Mouse (Mus musculus) 3134 (cell line): ENCODE results near the gene Krt13.
A peak's percentile ranks its signal among the peaks of the same experiment; 100 is the strongest.

Source experiments
- DNase-seq: peaks from one replicate; pipeline ENCODE4 v3.0.0-alpha.2; 2011; ENCODE audit warnings: low spot score; ENCODE audit not compliant: insufficient read length; ENCODE audit errors: extremely low read depth

The Krt13 gene

GRCm38 (mm10) chr11:100121466-100121865 lies at the start of gene Krt13:
Gene Krt13, minus strand, starts transcription at chr11:100121566.
- no peak for DNase-seq

- DNase-seq: peak; percentile 62
Observed at GRCm38 (mm10) chr11:100168765-100169762, 47.7 kb upstream of the Krt13 start.

- peak; percentile 29 for DNase-seq
Observed at GRCm38 (mm10) chr11:100168071-100168470, 46.7 kb upstream of the Krt13 start.

- DNase-seq: no peak
Observed at GRCm38 (mm10) chr11:100164392-100164791, 43.0 kb upstream of the Krt13 start.

- DNase-seq: no peak
Observed at GRCm38 (mm10) chr11:100157908-100158477, 36.6 kb upstream of the Krt13 start.

- no peak for DNase-seq
Observed at GRCm38 (mm10) chr11:100157331-100157730, 36.0 kb upstream of the Krt13 start.

GRCm38 (mm10) chr11:100155497-100156255 lies 34.3 kb upstream of the Krt13 start:
- no peak for DNase-seq

GRCm38 (mm10) chr11:100148615-100149330 lies 27.4 kb upstream of the Krt13 start, which contains the start of gene Krt19:
Gene Krt19, minus strand, starts transcription at chr11:100148665.
- no peak for DNase-seq

- peak; percentile 55 for DNase-seq
Observed at GRCm38 (mm10) chr11:100147566-100148353, 26.4 kb upstream of the Krt13 start.

- DNase-seq: no peak
Observed at GRCm38 (mm10) chr11:100145858-100146560, 24.6 kb upstream of the Krt13 start.

GRCm38 (mm10) chr11:100145104-100145503 lies 23.7 kb upstream of the Krt13 start:
- DNase-seq: no peak

- DNase-seq: no peak
Observed at GRCm38 (mm10) chr11:100140966-100141365, 19.6 kb upstream of the Krt13 start.

GRCm38 (mm10) chr11:100139391-100139790 lies 18.0 kb upstream of the Krt13 start:
- DNase-seq: no peak

- no peak for DNase-seq
Observed at GRCm38 (mm10) chr11:100138809-100139208, 17.4 kb upstream of the Krt13 start.

- no peak for DNase-seq
Observed at GRCm38 (mm10) chr11:100137693-100138092, 16.3 kb upstream of the Krt13 start.

- DNase-seq: no peak
Observed at GRCm38 (mm10) chr11:100136559-100136958, 15.2 kb upstream of the Krt13 start.

- no peak for DNase-seq
Observed at GRCm38 (mm10) chr11:100135731-100136130, 14.4 kb upstream of the Krt13 start, which contains the start of gene Krt15. Gene Krt15, minus strand, starts transcription at chr11:100135928.

GRCm38 (mm10) chr11:100124901-100125300 lies 3.5 kb upstream of the Krt13 start:
- no peak for DNase-seq

- peak; percentile 58 for DNase-seq
Observed at GRCm38 (mm10) chr11:100120331-100120730, 1.0 kb downstream of the Krt13 start.
